Mouse (Mus musculus) liver, embryonic 12.5 days (tissue): ENCODE measurements around the gene Dclk1. TPM values are rescaled to one million over a fixed set of nuclear protein-coding genes. Genes with fewer than 3 reads are reported as not detected.
A peak's percentile ranks its signal among the peaks of the same experiment; 100 is the strongest.

ENCODE experiments used
- ATAC-seq: fragments of 200-750 bp; cut with Nextera tagmentation; 2 replicates; pipeline ENCODE4 v1.8.0; 2017; ENCODE audit warnings: moderate number of reproducible peaks, mild to moderate bottlenecking, moderate library complexity
- H3K27ac ChIP-seq: fragments of 300-500 bp; sonication (generic); 2 replicates; pipeline ENCODE4 v1.5.1; 2016; ENCODE audit warnings: mild to moderate bottlenecking
- H3K27me3 ChIP-seq: fragments of 300-500 bp; sonication (generic); replicated peaks from 2 replicates; pipeline ENCODE4 v1.6.1; 2016; ENCODE audit warnings: mild to moderate bottlenecking, moderate library complexity
- H3K36me3 ChIP-seq: fragments of 300-500 bp; sonication (generic); 2 replicates; pipeline ENCODE4 v1.6.1; 2016; ENCODE audit warnings: mild to moderate bottlenecking, moderate library complexity
- H3K4me1 ChIP-seq: fragments of 300-500 bp; sonication (generic); 2 replicates; pipeline ENCODE4 v1.6.1; 2016
- H3K4me2 ChIP-seq: fragments of 300-500 bp; sonication (generic); 2 replicates; pipeline ENCODE4 v1.6.1; 2016; ENCODE audit warnings: mild to moderate bottlenecking, moderate library complexity
- H3K4me3 ChIP-seq: fragments of 300-500 bp; sonication (generic); 2 replicates; pipeline ENCODE4 v1.5.1; 2016; ENCODE audit warnings: mild to moderate bottlenecking, moderate library complexity
- H3K9ac ChIP-seq: fragments of 300-500 bp; sonication (generic); 2 replicates; pipeline ENCODE4 v1.6.1; 2016; ENCODE audit warnings: mild to moderate bottlenecking, moderate library complexity
- H3K9me3 ChIP-seq: fragments of 300-500 bp; sonication (generic); replicated peaks from 2 replicates; pipeline ENCODE4 v1.6.1; 2016; ENCODE audit warnings: mild to moderate bottlenecking, moderate library complexity
- WGBS: fragments of 180-500 bp; shearing (Covaris S2); methylation state at CpG from one replicate; pipeline ENCODE4 v1.1.7; 2016; ENCODE audit not compliant: insufficient replicate concordance; 5-methylcytosine and 5-hydroxymethylcytosine counted together
- polyA plus RNA-seq: library from polyadenylated mRNA; unstranded; fragments of >200 nt; fragmentation: Nextera tagmentation; extraction: Ambion mirVana; gene quantifications from 2 replicates; pipeline ENCODE4 v1.2.1, GENCODE M21; 2016

Dclk1 gene
- polyA plus RNA-seq, 1 experiment from 2014 or later, result 1.7 TPM

GRCm38 (mm10) chr3:55540406-55541140, 298.4 kb downstream of the Dclk1 start:
- WGBS, result 83% methylated on average over 6 of the region's 6 CpGs
- H3K4me1 ChIP-seq, result peaks cover 35% of the 10 kb centered on the region
- H3K27ac ChIP-seq, result no peak overlapping the region
- no peaks in the 10 kb centered on the region for H3K27me3 ChIP-seq
- ATAC-seq, result no peak
- H3K9me3 ChIP-seq, result no peaks in the 10 kb centered on the region
- H3K4me3 ChIP-seq, result no peak overlapping the region
- no peak overlapping the region for H3K9ac ChIP-seq
- H3K36me3 ChIP-seq, result no peaks in the 10 kb centered on the region
- H3K4me2 ChIP-seq, result no peak overlapping the region

- WGBS, result 52% methylated on average over 1 of the region's 1 CpGs
These were observed 299.6 kb downstream of the Dclk1 start for GRCm38 (mm10) chr3:55541799-55542198.

DNA sequence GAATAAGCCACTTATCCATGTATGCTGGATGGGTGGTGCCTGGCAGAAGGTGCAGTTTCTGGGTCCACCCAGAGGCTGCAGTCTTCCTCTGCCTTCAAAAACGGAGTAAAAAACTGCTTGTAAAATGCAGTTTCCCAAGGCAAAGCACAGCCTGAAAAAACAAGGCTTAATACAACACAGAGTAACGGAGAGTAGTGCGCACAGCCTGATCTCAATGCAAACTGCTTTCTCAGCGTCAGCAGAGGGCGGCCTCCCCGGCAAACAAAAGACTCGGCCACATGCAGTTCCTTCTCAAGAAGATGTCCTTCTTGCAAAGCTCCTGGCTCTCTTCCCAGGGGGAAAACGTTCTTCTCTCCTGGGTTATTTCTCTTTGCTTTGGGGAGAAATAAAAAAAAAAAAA, 300.1 kb downstream of the Dclk1 start:
- H3K4me3 ChIP-seq, result no peak overlapping the region
- H3K27me3 ChIP-seq, result no peaks in the 10 kb centered on the region
- H3K4me2 ChIP-seq, result peak overlapping the region; percentile 18; the same call in 1 of the 2 replicates
- no peak for ATAC-seq
- H3K27ac ChIP-seq, result no peak overlapping the region
- peaks cover 41% of the 10 kb centered on the region for H3K4me1 ChIP-seq
- no peaks in the 10 kb centered on the region for H3K36me3 ChIP-seq
- H3K9ac ChIP-seq, result no peak overlapping the region
- H3K9me3 ChIP-seq, result no peaks in the 10 kb centered on the region
- WGBS, result 39% methylated on average over 8 of the region's 8 CpGs

More at GRCm38 (mm10) chr3:55541799-55542198, 299.6 kb downstream of the Dclk1 start:
- H3K9me3 ChIP-seq, result no peaks in the 10 kb centered on the region
- no peaks in the 10 kb centered on the region for H3K36me3 ChIP-seq
- no peak overlapping the region for H3K4me2 ChIP-seq
- no peaks in the 10 kb centered on the region for H3K27me3 ChIP-seq
- H3K9ac ChIP-seq, result no peak overlapping the region
- H3K27ac ChIP-seq, result no peak overlapping the region
- ATAC-seq, result no peak
- H3K4me1 ChIP-seq, result peaks cover 36% of the 10 kb centered on the region
- no peak overlapping the region for H3K4me3 ChIP-seq

DNA sequence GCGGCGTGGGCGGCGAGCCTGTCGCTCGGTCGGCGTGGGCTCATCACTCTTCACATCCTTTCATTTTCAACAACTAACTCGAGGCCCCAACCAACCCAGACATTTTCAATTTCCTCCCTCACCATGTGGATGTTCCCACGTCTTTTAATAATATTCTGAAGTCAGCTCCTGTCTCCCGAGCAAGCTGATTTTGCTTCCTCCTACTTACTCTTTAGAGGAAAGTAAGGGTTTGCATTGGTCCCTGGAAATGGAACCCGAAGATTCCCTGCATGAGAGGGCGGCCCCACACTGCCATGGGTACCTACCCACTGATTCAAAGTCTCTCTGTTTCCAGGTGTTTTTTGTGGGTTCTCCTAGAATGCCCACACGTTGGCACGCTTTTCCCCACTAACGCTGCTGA, 300.8 kb downstream of the Dclk1 start:
- Histone ChIP-seq H3K4me2 (peak overlapping the region; percentile 18; the same call in 1 of the 2 replicates), H3K27ac (no peak overlapping the region), H3K36me3 (no peaks in the 10 kb centered on the region), H3K9me3 (no peaks in the 10 kb centered on the region), H3K4me1 (peaks cover 46% of the 10 kb centered on the region), H3K4me3 (no peak overlapping the region), H3K27me3 (no peaks in the 10 kb centered on the region), H3K9ac (no peak overlapping the region)
- no peak for ATAC-seq
- WGBS, result 68% methylated on average over 16 of the region's 16 CpGs

GRCm38 (mm10) chr3:55543929-55544684, 301.9 kb downstream of the Dclk1 start:
- H3K4me3 ChIP-seq, result no peak overlapping the region
- ATAC-seq, result peak; percentile 94
- H3K27ac ChIP-seq, result peak overlapping the region; percentile 48; the same call in 1 of the 2 replicates
- H3K4me1 ChIP-seq, result peaks cover 46% of the 10 kb centered on the region
- H3K9me3 ChIP-seq, result no peaks in the 10 kb centered on the region
- WGBS, result 21% methylated on average over 13 of the region's 13 CpGs
- H3K36me3 ChIP-seq, result no peaks in the 10 kb centered on the region
- peak overlapping the region; percentile 43 for H3K4me2 ChIP-seq
- H3K27me3 ChIP-seq, result no peaks in the 10 kb centered on the region
- H3K9ac ChIP-seq, result no peak overlapping the region

DNA sequence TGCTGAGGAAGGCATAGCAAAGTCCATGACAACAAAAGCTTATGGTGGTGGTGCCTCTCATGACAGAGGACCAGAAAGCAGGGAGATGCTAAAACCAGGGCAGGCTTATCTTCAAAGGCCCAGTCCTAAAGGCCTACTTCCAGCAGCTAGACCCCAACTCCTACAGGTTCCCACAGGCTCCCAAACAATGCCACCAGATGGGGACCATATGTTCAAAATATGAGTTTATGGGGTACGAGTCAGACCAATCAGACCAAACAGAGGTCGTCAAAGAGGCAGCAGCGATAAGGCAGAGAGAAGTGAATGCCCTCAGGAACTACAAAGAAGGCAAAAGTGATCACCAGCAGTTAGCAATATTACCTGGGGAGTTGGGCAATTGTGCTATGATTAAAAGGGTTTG, 303.1 kb downstream of the Dclk1 start:
- H3K36me3 ChIP-seq, result no peaks in the 10 kb centered on the region
- 69% methylated on average over 3 of the region's 3 CpGs for WGBS
- H3K27me3 ChIP-seq, result no peaks in the 10 kb centered on the region
- no peak overlapping the region for H3K9ac ChIP-seq
- peaks cover 46% of the 10 kb centered on the region for H3K4me1 ChIP-seq
- H3K9me3 ChIP-seq, result no peaks in the 10 kb centered on the region
- no peak for ATAC-seq
- no peak overlapping the region for H3K27ac ChIP-seq
- H3K4me3 ChIP-seq, result no peak overlapping the region
- H3K4me2 ChIP-seq, result no peak overlapping the region

DNA sequence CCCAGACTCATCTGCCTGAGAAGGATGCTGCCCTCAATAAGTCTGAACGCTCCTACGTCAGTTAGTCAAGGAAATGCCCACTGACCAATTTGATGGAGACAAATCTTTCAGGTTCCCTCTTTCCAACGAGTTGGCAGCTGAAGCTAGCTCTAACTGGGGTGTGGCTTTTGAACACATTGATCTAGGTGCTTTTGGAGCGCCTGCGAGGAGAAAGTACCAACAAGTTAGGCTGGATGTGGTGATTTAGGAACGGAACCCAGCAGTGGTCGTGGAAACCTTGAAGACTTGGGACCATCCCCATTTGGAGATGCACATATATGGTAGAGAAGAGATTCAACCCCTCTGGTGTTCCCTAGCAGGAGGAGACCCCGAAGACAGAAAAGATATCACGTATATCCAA, 303.8 kb downstream of the Dclk1 start:
- no peak overlapping the region for H3K4me3 ChIP-seq
- no peak overlapping the region for H3K27ac ChIP-seq
- H3K9me3 ChIP-seq, result no peaks in the 10 kb centered on the region
- H3K4me1 ChIP-seq, result peaks cover 46% of the 10 kb centered on the region
- no peak overlapping the region for H3K4me2 ChIP-seq
- no peak overlapping the region for H3K9ac ChIP-seq
- 79% methylated on average over 9 of the region's 9 CpGs for WGBS
- no peaks in the 10 kb centered on the region for H3K27me3 ChIP-seq
- no peaks in the 10 kb centered on the region for H3K36me3 ChIP-seq
- no peak for ATAC-seq

DNA sequence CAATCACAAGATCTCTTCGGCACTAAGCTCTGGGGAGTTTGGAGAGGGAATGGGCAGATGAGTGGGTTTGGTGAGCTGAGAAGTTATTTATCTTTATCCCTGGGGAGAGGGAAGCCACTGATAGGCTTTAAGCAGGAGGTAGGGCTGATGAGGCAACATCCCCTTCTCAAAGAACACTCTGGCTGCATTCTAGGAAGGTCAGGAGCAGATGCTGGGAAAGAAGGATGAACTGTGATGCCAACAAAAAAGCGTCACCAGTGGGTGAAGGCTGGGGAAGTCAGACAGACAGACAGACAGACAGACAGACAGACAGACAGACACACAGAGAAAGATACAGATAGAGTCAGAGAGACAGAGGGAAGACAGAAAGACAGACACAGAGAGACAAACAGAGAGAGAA, 304.9 kb downstream of the Dclk1 start:
- H3K4me1 ChIP-seq, result peaks cover 44% of the 10 kb centered on the region
- no peak overlapping the region for H3K9ac ChIP-seq
- H3K27ac ChIP-seq, result no peak overlapping the region
- H3K4me3 ChIP-seq, result no peak overlapping the region
- H3K4me2 ChIP-seq, result no peak overlapping the region
- no peaks in the 10 kb centered on the region for H3K36me3 ChIP-seq
- no peak for ATAC-seq
- WGBS, result 38% methylated on average over 2 of the region's 2 CpGs
- no peaks in the 10 kb centered on the region for H3K9me3 ChIP-seq
- no peaks in the 10 kb centered on the region for H3K27me3 ChIP-seq

DNA sequence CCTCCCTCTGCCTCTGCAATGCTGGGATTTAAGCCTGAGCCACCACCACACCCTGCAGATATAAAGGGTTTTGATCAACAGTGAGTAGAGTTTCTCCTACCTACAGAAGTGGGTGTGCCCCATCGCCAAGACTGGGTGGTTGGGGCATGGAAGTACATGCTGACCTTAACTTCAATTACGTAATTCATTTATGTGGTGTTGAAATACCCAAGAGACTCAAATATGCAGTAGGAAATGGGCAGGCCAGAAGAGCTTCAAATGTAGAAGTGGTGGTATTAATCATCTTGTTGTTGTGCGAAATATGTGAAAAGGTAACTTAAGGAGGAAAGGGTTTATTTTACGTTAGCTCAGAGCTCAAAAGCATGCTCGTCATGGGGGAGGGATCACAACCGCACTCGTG, 307.2 kb downstream of the Dclk1 start:
- Histone ChIP-seq H3K9me3 (no peaks in the 10 kb centered on the region), H3K27me3 (no peaks in the 10 kb centered on the region), H3K4me2 (no peak overlapping the region), H3K36me3 (no peaks in the 10 kb centered on the region), H3K9ac (no peak overlapping the region), H3K4me3 (no peak overlapping the region), H3K27ac (no peak overlapping the region), H3K4me1 (peaks cover 22% of the 10 kb centered on the region)
- ATAC-seq, result no peak
- 75% methylated on average over 7 of the region's 7 CpGs for WGBS

DNA sequence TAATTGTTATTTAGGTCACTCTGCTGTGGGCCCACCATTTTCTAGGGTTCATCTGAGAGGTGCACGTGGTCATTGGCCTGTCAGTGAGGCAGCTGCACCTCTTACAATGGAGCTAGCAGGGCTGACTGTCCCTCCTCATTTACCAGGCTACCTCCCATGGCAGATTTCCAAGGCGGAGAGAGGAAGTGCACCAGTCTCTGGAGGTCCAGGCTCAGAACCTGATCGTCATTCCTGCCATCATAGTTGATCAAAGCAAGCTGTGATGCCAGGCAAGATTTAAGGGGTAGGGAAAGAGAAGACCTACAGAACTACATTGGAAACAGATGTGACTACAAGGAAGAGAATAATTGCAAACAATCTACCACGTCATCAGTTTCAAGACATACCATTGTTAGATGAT, 308.8 kb downstream of the Dclk1 start:
- peaks cover 11% of the 10 kb centered on the region for H3K4me1 ChIP-seq
- no peak overlapping the region for H3K27ac ChIP-seq
- no peak overlapping the region for H3K4me2 ChIP-seq
- no peak for ATAC-seq
- H3K9ac ChIP-seq, result no peak overlapping the region
- no peaks in the 10 kb centered on the region for H3K9me3 ChIP-seq
- no peak overlapping the region for H3K4me3 ChIP-seq
- H3K27me3 ChIP-seq, result no peaks in the 10 kb centered on the region
- no peaks in the 10 kb centered on the region for H3K36me3 ChIP-seq
- WGBS, result 58% methylated on average over 4 of the region's 4 CpGs

DNA sequence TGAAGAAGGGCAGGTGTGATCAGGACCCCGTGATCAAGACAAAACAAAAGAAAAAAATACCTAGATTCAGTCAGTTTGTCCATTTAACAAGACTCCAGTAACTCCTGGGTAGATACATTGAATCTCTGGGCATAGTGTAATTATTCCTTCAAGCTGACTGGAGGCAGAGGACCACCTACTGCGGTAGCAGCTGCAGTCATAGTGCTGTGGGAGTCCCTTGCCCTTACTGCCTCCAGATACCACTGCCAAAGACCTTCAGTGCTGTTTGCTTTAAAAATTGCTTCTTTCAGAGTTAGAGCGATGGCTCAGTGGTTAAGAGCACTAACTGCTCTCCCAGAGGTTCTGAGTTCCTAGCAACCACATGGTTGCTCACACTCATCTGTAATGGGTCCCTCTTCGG, 309.7 kb downstream of the Dclk1 start:
- no peak overlapping the region for H3K27ac ChIP-seq
- no peak overlapping the region for H3K4me3 ChIP-seq
- H3K4me1 ChIP-seq, result peaks cover 9% of the 10 kb centered on the region
- no peaks in the 10 kb centered on the region for H3K36me3 ChIP-seq
- ATAC-seq, result no peak
- H3K4me2 ChIP-seq, result no peak overlapping the region
- no peak overlapping the region for H3K9ac ChIP-seq
- no peaks in the 10 kb centered on the region for H3K27me3 ChIP-seq
- WGBS, result 72% methylated on average over 4 of the region's 4 CpGs
- no peaks in the 10 kb centered on the region for H3K9me3 ChIP-seq

GRCm38 (mm10) chr3:55553031-55553430, 310.9 kb downstream of the Dclk1 start:
- no peaks in the 10 kb centered on the region for H3K36me3 ChIP-seq
- WGBS, result 72% methylated on average over 9 of the region's 9 CpGs

More at GRCm38 (mm10) chr3:55553031-55553430, 310.9 kb downstream of the Dclk1 start:
- no peaks in the 10 kb centered on the region for H3K27me3 ChIP-seq
- no peak overlapping the region for H3K4me3 ChIP-seq
- no peak overlapping the region for H3K9ac ChIP-seq
- no peak for ATAC-seq
- H3K27ac ChIP-seq, result no peak overlapping the region
- no peaks in the 10 kb centered on the region for H3K9me3 ChIP-seq
- no peaks in the 10 kb centered on the region; the same call in 1 of the 2 replicates for H3K4me1 ChIP-seq
- H3K4me2 ChIP-seq, result no peak overlapping the region
